Mouse (Mus musculus): ENCODE measurements around the gene Mink1. TPM values are rescaled to one million over a fixed set of nuclear protein-coding genes. Genes with fewer than 3 reads are reported as not detected.

Mink1 gene
- polyA plus RNA-seq, 1 experiment from 2014 or later, result 8.1 TPM

GRCm38 (mm10) chr11:70579710-70580357, 17.2 kb downstream of the Mink1 start:
- WGBS, result 79% methylated on average over 9 of the region's 9 CpGs
- Histone ChIP-seq H3K27me3 (no peaks in the 10 kb centered on the region), H3K27ac (peak overlapping the region; percentile 15; the same call in 1 of the 2 replicates), H3K36me3 (no peaks in the 10 kb centered on the region), H3K4me3 (no peak overlapping the region), H3K4me2 (no peak overlapping the region), H3K4me1 (replicated peaks) (peaks cover 37% of the 10 kb centered on the region), H3K9me3 (replicated peaks) (no peaks in the 10 kb centered on the region), H3K9ac (no peak overlapping the region)
- ATAC-seq (replicated peaks; ENCODE audit: insufficient number of reproducible peaks, insufficient read depth, low FRiP score, low read depth), result no peak

GRCm38 (mm10) chr11:70580358-70580720, 17.7 kb downstream of the Mink1 start:
- no peaks in the 10 kb centered on the region for H3K9me3 ChIP-seq (replicated peaks)
- no peak overlapping the region for H3K4me3 ChIP-seq
- H3K4me1 ChIP-seq (replicated peaks), result peaks cover 42% of the 10 kb centered on the region
- no peak overlapping the region for H3K9ac ChIP-seq
- no peaks in the 10 kb centered on the region for H3K27me3 ChIP-seq
- H3K27ac ChIP-seq, result peak overlapping the region; percentile 15; the same call in 1 of the 2 replicates
- ATAC-seq (replicated peaks; ENCODE audit: insufficient number of reproducible peaks, insufficient read depth, low FRiP score, low read depth), result no peak
- no peak overlapping the region for H3K4me2 ChIP-seq
- no peaks in the 10 kb centered on the region for H3K36me3 ChIP-seq
- 54% methylated on average over 5 of the region's 5 CpGs for WGBS

DNA sequence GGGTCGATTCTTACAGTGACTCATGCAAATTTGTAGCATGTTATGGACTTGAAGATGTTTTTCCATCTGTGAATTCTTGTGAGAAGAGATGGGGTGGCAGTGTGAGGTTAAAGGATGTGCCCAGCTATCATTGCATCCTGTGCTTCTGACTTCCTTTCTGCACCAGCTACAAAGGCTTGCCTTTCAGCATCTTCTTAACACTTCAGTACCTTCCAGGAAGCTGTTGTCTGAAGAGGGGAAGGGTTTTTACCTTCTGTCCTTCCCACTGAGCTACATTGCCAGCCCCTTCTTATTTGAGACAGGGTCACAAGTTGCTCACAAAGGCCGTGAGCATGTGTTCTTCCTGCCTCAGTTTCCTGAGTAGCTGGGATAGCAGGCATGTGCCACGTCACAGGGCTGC, 18.2 kb downstream of the Mink1 start:
- H3K9me3 ChIP-seq (replicated peaks), result no peaks in the 10 kb centered on the region
- H3K36me3 ChIP-seq, result no peaks in the 10 kb centered on the region
- ATAC-seq (replicated peaks; ENCODE audit: insufficient number of reproducible peaks, insufficient read depth, low FRiP score, low read depth), result no peak
- peaks cover 45% of the 10 kb centered on the region for H3K4me1 ChIP-seq (replicated peaks)
- WGBS, result 75% methylated on average over 3 of the region's 3 CpGs
- H3K4me2 ChIP-seq, result no peak overlapping the region
- H3K9ac ChIP-seq, result no peak overlapping the region
- H3K27me3 ChIP-seq, result no peaks in the 10 kb centered on the region
- H3K4me3 ChIP-seq, result no peak overlapping the region
- no peak overlapping the region for H3K27ac ChIP-seq

- Histone ChIP-seq H3K4me3 (no peak overlapping the region), H3K9ac (no peak overlapping the region), H3K4me1 (replicated peaks) (peaks cover 45% of the 10 kb centered on the region), H3K36me3 (no peaks in the 10 kb centered on the region), H3K9me3 (replicated peaks) (no peaks in the 10 kb centered on the region), H3K27ac (peak overlapping the region; percentile 40; the same call in 1 of the 2 replicates), H3K27me3 (no peaks in the 10 kb centered on the region), H3K4me2 (no peak overlapping the region)
- no peak for ATAC-seq (replicated peaks; ENCODE audit: insufficient number of reproducible peaks, insufficient read depth, low FRiP score, low read depth)
- 62% methylated on average over 3 of the region's 3 CpGs for WGBS
Observed at GRCm38 (mm10) chr11:70582196-70582595, 19.5 kb downstream of the Mink1 start.

DNA sequence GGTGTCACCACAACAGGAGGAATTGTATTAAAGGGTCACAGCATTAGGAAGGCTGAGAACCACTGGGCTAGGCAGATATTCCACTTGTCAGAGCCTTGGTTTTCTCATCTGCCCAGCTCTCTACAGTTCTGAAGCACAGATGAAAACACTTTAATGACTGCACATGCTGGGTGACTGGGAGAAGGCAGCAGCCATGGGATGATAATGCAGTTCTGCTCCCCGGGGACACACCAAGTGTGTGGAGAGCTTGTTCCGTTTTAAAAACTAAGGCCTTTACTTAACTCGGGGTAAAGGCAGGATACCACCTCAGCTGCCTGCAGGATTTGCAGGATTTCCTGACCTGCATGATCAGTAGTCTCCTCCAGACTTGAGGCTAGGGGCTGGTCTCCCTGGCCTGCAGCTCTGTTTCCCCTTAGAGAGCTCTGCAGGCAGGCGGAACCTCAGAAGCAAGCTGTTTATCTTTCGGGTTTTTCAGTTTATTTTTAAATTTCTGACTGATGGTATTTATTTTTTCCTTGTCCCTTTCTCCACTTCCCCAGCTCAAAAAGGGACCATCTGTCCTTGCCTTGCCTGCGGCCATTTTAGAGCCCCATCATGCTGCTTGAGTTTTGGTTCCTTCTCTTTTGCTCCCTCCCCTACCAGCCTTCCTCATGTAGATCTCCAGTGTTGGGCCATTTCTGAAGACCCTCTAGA, 20.5 kb downstream of the Mink1 start:
- no peak overlapping the region for H3K4me3 ChIP-seq
- WGBS, result 54% methylated on average over 6 of the region's 6 CpGs
- no peaks in the 10 kb centered on the region for H3K27me3 ChIP-seq
- peaks cover 43% of the 10 kb centered on the region for H3K4me1 ChIP-seq (replicated peaks)
- no peak for ATAC-seq (replicated peaks; ENCODE audit: insufficient number of reproducible peaks, insufficient read depth, low FRiP score, low read depth)
- H3K4me2 ChIP-seq, result no peak overlapping the region
- H3K36me3 ChIP-seq, result no peaks in the 10 kb centered on the region
- no peak overlapping the region for H3K9ac ChIP-seq
- peak overlapping the region; percentile 40 for H3K27ac ChIP-seq
- H3K9me3 ChIP-seq (replicated peaks), result no peaks in the 10 kb centered on the region

DNA sequence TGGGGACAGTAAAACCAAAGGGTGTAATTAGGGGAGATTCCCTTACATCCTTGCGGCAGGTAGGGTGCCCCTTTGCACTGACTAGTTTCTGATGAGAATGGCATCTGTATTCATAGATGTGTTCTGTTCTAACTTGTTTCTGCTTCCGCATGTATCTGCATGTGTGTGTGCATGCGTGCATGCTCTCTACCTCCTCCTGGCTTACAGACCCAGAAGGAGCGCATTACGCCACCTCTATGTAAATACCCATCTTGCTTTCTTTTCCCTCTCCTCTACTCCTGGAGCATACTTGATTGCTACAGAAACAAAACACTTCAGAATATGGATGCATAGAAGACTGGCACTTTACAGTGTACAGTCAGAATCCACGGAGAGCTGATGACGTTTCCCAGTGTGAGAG, 21.1 kb downstream of the Mink1 start:
- no peaks in the 10 kb centered on the region for H3K9me3 ChIP-seq (replicated peaks)
- peaks cover 39% of the 10 kb centered on the region for H3K4me1 ChIP-seq (replicated peaks)
- H3K4me3 ChIP-seq, result no peak overlapping the region
- no peaks in the 10 kb centered on the region for H3K36me3 ChIP-seq
- WGBS, result 83% methylated on average over 7 of the region's 7 CpGs
- H3K4me2 ChIP-seq, result no peak overlapping the region
- no peak for ATAC-seq (replicated peaks; ENCODE audit: insufficient number of reproducible peaks, insufficient read depth, low FRiP score, low read depth)
- no peaks in the 10 kb centered on the region for H3K27me3 ChIP-seq
- no peak overlapping the region for H3K9ac ChIP-seq
- H3K27ac ChIP-seq, result peak overlapping the region; percentile 40

- Histone ChIP-seq H3K27me3 (no peaks in the 10 kb centered on the region), H3K4me1 (replicated peaks) (peaks cover 31% of the 10 kb centered on the region), H3K36me3 (no peaks in the 10 kb centered on the region), H3K4me2 (no peak overlapping the region), H3K9me3 (replicated peaks) (no peaks in the 10 kb centered on the region), H3K27ac (peak overlapping the region; percentile 60), H3K4me3 (no peak overlapping the region), H3K9ac (no peak overlapping the region)
- ATAC-seq (replicated peaks; ENCODE audit: insufficient number of reproducible peaks, insufficient read depth, low FRiP score, low read depth), result peak; percentile 73
- WGBS, result 29% methylated on average over 7 of the region's 7 CpGs
Observed at GRCm38 (mm10) chr11:70585457-70585856, 22.8 kb downstream of the Mink1 start.

- no peaks in the 10 kb centered on the region for H3K36me3 ChIP-seq
- no peaks in the 10 kb centered on the region for H3K27me3 ChIP-seq
- H3K4me1 ChIP-seq (replicated peaks), result peaks cover 26% of the 10 kb centered on the region
- H3K4me3 ChIP-seq, result no peak overlapping the region
- no peak overlapping the region for H3K9ac ChIP-seq
- no peak for ATAC-seq (replicated peaks; ENCODE audit: insufficient number of reproducible peaks, insufficient read depth, low FRiP score, low read depth)
- no peaks in the 10 kb centered on the region for H3K9me3 ChIP-seq (replicated peaks)
- no peak overlapping the region for H3K27ac ChIP-seq
- H3K4me2 ChIP-seq, result no peak overlapping the region
- WGBS, result 86% methylated on average over 3 of the region's 3 CpGs
Observed at GRCm38 (mm10) chr11:70586261-70586660, 23.6 kb downstream of the Mink1 start.

DNA sequence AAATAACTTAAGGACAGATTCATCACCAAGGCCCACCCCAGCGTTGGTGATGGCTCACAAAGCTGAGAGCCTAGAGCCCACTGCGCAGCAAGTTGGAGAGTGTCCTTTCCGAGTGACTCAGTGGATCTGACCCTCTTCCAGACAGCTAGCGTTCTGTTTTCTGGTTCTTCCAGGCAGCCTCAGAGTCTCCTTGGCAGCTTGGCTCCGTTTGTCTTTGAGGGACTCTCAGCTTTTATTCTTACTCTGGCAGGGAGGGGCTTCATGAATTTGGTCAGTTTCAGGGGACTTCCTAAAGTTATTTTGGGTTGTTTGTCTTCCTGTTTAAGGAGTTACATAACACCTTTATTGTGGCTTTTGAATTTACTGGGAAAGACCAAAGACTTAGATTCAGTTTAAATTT, 24.3 kb downstream of the Mink1 start:
- no peak overlapping the region for H3K27ac ChIP-seq
- no peaks in the 10 kb centered on the region for H3K36me3 ChIP-seq
- no peak overlapping the region for H3K9ac ChIP-seq
- H3K4me2 ChIP-seq, result no peak overlapping the region
- ATAC-seq (replicated peaks; ENCODE audit: insufficient number of reproducible peaks, insufficient read depth, low FRiP score, low read depth), result no peak
- H3K4me1 ChIP-seq (replicated peaks), result peaks cover 25% of the 10 kb centered on the region
- H3K9me3 ChIP-seq (replicated peaks), result no peaks in the 10 kb centered on the region
- no peaks in the 10 kb centered on the region for H3K27me3 ChIP-seq
- no peak overlapping the region for H3K4me3 ChIP-seq
- 68% methylated on average over 5 of the region's 5 CpGs for WGBS

DNA sequence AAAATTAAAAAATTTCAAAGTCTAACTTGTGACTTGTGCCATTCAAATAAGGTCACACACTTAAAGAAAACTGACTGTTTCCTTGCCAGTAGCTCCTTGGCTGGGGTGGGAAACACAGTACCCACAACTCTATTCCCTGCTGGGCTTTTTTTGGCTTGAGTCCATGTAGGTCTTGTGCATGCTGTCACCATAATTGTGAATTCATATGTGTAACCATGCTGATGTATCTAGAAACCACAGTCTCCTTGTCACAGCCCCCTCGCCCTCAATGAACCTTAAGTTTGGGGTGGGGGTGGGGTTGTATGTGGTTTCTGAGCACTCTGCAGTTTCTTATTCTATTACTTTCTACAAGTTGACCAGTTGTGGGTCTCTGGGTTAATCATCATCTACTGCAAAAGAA, 29.1 kb downstream of the Mink1 start:
- 84% methylated on average over 1 of the region's 1 CpGs for whole genome bisulfite sequencing
- Histone ChIP-seq H3K36me3 (no peaks in the 10 kb centered on the region), H3K4me2 (no peak overlapping the region), H3K4me1 (replicated peaks) (0 out of 2 replicates have a peak, but pooled peaks cover 3% of the 10 kb centered on the region), H3K9ac (no peak overlapping the region), H3K9me3 (replicated peaks) (no peaks in the 10 kb centered on the region), H3K4me3 (no peak overlapping the region), H3K27ac (no peak overlapping the region), H3K27me3 (no peaks in the 10 kb centered on the region)
- no peak for ATAC-seq (replicated peaks; ENCODE audit: insufficient number of reproducible peaks, insufficient read depth, low FRiP score, low read depth)

- H3K36me3 ChIP-seq, result peaks cover 16% of the 10 kb centered on the region
- 68% methylated on average over 15 of the region's 15 CpGs for WGBS
- H3K27ac ChIP-seq, result peak overlapping the region; percentile 28; the same call in 1 of the 2 replicates
- no peak overlapping the region for H3K4me2 ChIP-seq
- H3K4me1 ChIP-seq (replicated peaks), result 0 out of 2 replicates have a peak, but pooled peaks cover 3% of the 10 kb centered on the region
- no peak overlapping the region for H3K9ac ChIP-seq
- ATAC-seq (replicated peaks; ENCODE audit: insufficient number of reproducible peaks, insufficient read depth, low FRiP score, low read depth), result 0 out of 2 replicates have a peak, but pooled peaks have one; percentile 14
- H3K4me3 ChIP-seq, result no peak overlapping the region
- no peaks in the 10 kb centered on the region for H3K27me3 ChIP-seq
- H3K9me3 ChIP-seq (replicated peaks), result no peaks in the 10 kb centered on the region
Observed at GRCm38 (mm10) chr11:70594253-70594989, 31.7 kb downstream of the Mink1 start.
